Mouse (Mus musculus) C2C12 (cell line): ENCODE data around the gene Ano6.

Source experiments
- CTCF ChIP-seq: IDR thresholded peaks from one replicate; pipeline ENCODE4 v1.5.1; 2011; ENCODE audit not compliant: control insufficient read depth, insufficient read depth, insufficient read length
- MYOG ChIP-seq: IDR thresholded peaks from one replicate; pipeline ENCODE4 v1.6.1; 2011; ENCODE audit not compliant: control insufficient read depth, insufficient read length; ENCODE audit errors: extremely low read depth
- USF1 ChIP-seq: IDR thresholded peaks from one replicate; pipeline ENCODE4 v1.6.1; 2011; ENCODE audit warnings: low read depth, mild to moderate bottlenecking, control low read depth, moderate library complexity

- no peak for TF ChIP-seq CTCF
- TF ChIP-seq USF1: no peak
- no peak for TF ChIP-seq MYOG
Observed at GRCm38 (mm10) chr15:95802140-95802539, 11.5 kb downstream of the Ano6 start.
